Mouse (Mus musculus) kidney, postnatal 36 days (tissue): Measurements from ENCODE around the gene Ccdc88c.
"Not testable (repeated sequence)": the region's sequence is repeated elsewhere in the genome, so short reads cannot be mapped to it uniquely, and the experiment has no call there.

ENCODE experiments used
- DNase-seq, 2 experiments: peaks; one replicate each; pipeline ENCODE4 v3.0.0; 2021 to 2022; ENCODE audit warnings: mixed read lengths in 2 of 2

Ccdc88c gene

DNA sequence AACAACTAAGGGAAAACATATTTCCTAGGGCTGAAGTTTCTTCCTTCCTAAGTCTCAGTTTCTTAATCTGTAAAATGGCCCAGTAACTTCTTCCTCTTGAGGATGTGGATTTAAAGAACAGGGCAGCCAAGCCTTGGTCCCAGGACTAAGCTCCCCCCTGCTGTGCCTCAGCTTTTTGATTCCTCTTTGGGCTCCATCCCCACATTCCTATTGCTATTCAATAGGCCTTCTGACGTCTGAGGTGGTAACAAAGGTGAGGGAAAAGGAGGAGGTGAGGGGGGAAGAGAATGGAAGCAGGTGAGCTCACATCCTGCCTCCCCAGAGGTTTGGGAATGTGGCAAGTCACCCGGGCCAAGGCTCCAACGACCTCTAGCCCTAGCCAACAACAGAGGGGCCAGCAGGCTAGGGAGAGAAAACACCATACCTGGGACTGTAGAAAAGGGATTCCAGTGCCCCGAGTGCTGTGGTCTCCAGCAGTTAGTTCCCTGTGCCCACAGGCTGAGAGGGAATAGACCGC lies 12.4 kb downstream of the Ccdc88c start:
- DNase-seq = no peak

DNA sequence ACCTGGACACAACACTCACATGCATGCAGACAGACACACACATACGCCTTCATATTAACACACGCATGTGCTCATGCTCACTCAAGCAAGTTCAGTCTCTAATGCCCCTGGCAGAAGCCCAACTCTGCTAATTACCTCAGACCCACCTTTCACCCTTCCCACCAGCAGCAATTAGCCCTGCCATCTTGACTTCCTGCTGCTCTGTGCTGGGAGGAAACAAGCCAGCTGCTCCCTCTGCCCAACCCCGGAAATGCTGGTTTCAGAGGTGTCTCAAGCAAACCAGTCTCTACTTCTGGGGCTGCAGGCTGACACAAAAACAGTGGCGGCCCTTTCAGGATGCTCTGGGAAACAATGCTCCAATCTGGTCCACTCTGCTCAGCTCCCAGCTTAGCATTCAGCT lies 12.9 kb downstream of the Ccdc88c start:
- DNase-seq = peak; percentile 48 to 52

DNA sequence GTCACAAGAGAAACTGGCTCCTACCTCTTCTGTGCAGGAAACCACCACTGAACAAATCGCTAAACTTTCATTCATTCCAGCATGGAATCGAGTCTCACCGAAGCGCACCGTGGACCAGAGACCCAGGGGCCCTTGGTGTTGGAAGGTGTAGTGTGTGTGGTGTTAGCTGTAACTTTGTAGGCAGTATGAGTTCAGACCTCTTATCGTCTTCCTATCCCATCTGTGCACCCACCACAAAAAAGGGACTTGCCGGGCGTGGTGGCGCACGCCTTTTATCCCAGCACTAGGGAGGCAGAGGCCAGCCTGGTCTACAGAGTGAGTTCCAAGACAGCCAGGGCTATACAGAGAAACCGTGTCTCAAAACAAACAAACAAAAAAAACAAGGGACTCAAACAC lies 13.7 kb downstream of the Ccdc88c start:
- no peak for DNase-seq

DNA sequence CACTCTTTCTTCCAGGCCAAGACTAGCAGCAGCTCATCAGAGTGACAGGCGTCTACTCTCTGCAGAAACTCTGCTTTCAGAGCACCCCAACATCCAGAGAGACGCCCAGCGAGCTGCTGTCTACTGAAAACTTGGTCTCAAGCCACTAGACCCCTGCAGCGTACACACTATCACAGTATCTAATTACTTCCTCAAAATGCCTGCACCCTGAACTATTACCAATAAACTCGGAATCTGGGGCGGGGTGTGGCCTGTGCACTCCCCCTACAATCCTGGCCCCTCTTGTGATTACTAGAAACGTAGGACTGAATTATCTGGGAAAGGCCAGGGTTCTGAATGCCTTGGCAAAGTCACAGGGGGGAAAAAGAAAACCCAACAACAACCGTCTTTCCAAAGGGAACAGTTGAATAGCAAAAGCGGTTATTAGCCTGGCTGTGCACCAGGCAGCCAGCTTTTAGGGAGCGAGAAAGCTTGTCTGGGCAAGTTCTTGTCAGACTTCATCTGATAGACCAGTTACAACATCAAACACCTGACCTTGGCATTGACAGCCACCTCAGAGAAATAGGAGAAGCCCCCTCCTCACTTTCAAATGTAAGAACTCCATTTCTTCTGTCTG lies 14.2 kb downstream of the Ccdc88c start:
- no peak for DNase-seq

DNA sequence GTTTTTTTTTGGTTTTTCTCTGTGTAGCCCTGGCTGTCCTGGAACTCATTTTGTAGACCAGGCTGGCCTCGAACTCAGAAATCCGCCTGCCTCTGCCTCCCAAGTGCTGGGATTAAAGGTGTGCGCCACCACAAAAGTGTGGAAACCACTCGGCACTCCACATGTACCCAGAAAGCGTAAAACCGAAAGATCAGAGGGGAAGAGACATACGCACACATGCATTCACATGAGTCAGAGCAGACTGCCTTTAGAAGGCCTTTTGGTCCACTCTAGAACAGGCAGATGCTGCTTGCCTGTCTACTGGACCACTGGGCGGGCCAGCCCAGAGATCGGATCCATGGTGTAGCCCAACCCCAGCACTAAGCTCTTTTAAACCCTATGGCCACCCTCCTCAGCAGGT lies 15.2 kb downstream of the Ccdc88c start:
- not testable (repeated sequence) for DNase-seq

DNA sequence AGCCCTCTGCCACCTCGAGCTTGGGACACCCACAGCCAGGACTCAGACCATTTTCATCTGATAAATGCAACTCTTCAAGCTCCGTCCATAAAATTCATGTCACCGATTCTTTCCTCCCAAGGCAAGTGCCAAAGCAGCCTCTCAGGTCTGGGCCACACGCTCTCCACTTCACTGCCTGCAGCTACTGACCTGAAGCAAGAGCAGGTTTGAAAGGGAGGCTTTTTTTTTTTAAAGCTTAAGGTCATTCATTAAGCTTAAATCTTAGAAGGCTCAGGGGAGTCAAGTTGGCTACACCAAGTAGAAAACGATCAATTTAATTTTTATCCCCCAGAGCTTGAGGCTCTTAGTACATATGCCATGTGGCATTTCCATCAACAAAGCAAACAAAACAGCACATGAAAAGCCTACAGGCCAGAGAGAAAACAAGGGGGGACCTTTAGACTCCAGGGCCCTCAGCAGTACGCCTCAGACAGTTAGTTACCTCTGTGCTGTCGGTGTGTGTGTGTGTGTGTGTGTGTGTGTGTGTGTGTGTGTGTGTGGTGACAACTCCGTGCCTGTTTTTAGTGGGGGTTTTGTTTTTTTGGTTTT lies 15.7 kb downstream of the Ccdc88c start:
- DNase-seq = peak; percentile 55 to 57

DNA sequence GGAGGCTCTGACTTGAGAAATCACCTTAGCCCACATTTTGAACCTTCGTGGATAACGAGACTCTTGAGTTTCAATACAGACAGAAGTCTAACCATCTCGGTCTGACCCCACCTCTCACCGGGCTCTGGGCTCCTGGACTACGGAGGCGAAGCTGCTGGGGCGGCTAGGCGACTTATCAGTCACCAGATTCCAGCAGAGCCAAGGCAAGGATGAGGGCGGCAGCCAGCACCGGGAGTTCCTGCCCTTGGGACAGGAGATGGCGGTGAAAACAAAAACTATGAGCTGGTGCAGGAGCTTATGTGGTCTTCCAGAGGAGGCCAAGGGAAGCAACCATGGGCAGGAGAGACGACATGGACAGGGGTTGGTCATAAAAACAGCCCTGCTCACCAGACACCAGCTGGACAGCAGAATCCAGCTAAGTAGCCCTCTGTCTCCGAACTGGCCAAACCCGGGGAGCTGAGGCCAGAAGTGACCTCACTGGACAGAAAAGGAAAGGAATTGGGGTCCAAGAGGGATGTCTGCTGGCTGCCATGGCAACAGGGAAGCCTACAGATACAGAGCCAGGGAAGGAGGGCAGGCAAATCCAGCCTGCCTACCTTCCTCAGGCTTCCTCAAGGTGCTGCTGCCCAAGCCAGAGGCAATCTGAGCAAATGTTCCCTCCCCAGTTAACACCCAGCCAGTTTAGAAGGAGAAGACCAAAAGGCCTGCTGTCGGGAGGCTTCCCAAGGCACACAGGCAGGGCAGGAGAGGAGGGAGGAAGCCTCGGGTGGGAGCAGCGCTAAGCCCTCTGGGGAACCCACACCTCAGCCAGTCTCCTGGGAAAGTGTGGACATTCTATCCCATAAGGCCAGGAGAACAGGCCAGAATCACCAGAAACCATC lies 16.4 kb downstream of the Ccdc88c start:
- no peak for DNase-seq

DNA sequence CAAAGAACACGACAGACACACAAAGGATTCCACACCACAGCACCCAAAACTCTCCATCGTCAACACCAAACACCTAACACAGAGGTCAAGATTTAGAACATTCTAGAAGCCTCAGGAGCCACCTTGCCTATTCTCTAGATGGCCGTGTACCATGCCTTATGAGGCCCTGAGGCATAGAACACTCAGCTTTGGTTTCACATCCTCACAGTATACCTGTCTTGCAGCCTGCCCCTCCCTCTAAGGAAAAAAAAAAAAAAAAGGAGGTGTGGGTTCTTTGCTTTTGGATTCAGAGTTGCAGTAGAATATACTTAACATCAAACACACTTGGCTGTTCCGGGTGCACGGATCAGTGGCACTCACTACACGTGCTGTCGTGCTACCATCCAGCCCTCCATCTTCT lies 17.8 kb downstream of the Ccdc88c start:
- no peak for DNase-seq

DNA sequence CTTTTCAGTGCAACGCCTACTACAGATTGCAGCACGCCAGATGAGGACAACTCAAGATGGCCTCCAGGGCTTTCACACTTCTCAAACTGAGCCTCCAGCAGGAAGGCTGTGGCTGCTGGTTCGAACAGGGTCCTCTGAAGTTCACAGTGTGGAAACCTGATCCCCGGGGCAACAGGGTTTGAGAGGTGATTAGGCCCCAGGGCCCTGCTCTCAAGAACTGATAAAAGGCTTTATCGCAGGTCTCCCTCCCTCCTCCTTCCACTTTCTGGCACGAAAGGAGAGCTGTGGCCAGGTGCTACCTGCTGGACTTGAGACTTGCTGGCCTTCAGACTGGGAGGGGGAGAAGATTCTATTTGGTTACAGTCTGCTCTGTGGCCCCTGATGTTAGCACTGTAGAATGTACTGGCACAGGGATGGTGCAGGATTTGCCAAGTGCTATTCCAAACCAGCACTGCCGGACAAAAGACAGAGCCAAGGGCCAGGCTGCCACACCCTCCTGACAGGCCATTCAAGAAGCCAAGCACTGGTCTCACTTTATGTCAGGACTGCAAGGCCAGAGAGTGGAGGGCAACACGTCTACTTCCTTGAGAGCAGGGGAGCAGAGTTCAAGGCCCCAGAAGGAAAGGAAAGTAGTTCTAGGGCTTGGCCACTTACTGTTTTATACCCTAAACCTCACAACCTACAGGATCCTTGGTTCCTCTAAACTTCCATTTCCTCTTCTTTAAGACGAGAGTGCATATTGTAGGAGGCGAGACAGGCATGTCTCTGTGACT lies 18.5 kb downstream of the Ccdc88c start:
- DNase-seq = peak; percentile 58 to 68

DNA sequence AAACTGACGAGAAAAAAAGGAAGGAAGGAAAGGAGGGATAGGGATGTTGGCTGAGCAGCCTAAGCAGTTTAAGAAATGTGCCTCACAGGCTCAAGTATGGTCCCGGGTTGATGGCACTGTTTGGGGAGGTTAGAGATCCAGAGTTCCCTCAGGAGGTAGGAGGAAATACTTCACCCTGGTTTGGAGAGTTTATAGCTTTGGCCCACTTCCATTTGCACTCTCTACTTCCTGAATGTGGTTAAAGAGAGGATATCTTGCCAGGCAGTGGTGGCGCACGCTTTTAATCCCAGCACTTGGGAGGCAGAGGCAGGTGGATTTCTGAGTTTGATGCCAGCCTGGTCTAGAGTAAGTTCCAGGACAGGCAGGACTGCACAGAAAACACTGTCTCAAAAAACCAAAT lies 19.6 kb downstream of the Ccdc88c start:
- DNase-seq = no peak

DNA sequence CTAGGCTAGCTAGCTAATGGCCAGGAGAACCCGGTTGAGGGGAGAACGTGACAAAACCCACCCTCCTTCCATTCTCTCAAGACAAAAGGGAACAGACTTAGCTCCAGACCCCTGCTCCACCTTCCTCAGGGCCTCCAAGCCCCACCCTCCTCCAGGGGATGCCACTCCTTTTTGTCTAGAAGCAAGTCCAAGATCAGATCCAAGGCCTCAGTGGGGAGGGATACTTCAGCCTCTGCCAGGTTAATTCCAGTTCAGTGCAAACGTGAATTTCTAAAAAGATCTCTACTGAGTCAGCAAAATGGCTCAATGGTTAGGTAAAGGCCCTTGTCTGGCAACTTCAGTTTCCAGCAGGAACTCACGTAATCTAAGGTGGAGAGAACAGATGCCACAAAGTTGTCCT lies 20.2 kb downstream of the Ccdc88c start:
- DNase-seq = no peak

DNA sequence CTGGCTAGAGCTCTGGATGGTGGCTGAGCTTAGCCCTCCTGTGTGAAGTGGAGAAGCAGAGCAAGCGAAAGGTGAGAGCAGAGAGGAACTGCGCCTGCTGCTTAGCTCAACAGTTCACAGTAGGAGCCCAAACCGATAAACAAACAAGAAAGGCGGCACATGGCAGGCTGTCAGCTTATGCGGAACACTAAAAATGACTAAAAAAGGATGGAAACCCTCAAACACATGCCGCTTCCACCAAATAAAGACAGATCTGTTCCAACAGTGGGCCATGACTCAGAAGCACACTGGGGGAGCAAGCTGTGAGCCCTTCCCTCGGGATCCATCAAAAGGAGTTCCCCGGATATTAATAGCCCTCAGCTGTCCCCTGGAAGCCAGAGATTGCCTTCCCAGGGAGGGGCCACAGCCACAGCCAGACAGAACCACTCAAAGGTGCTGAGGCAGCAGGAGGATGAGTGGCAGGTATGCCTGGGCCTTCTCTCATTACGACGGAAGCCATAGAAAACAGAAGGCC lies 20.8 kb downstream of the Ccdc88c start:
- DNase-seq = no peak

DNA sequence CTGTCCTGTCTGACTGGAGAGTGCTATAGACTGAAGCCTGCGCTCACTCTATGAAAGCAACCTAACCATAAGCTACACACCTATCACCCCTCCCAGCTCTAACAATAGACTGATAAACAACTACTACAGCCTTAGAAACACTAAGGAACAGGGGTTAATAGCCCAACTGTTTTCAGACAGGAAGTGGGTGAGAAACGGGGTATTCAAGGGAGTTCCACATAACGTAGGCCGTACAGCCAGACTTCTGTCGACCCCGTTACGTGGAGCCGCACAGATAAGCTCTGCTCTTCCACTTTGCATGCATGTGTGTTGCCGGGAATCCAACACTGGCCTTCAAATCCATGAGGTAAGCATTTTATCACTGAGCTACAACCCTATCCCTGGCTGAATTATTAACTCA lies 21.4 kb downstream of the Ccdc88c start:
- DNase-seq = no peak

DNA sequence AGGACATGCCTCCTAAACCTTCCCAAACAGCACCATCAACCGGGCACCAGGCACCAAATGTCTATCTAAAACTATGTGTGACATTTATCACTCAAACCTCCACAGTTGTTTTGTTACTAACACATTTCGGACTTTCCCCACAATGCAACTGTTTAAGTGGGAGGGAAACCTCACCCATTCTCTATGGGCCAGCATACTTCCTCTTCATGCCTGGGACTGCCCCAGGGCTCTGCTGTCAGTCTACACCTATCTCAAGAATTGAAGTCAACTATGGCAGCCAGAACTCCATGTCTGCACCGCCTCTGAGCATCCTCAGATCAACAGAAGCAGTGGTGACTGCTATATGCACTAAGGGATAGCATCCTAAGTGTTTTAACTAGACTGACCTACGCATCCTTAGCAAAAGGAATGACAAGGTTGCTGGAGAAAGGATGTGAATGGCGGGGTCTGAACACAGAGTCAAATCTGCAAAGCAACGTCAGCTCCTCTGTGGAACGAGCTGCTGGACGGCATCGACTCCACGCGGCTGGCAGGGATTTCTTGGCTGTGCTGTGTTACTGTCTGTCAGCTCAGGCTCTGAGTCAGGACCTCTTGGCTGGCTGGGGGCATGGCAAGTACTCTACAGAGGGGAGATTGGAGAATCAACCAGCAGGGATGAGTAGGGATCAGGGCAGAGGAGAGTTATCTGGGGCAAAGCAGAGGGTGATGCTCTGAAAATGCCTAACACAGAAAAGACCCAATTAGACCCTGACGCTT lies 23.0 kb downstream of the Ccdc88c start:
- no peak for DNase-seq

DNA sequence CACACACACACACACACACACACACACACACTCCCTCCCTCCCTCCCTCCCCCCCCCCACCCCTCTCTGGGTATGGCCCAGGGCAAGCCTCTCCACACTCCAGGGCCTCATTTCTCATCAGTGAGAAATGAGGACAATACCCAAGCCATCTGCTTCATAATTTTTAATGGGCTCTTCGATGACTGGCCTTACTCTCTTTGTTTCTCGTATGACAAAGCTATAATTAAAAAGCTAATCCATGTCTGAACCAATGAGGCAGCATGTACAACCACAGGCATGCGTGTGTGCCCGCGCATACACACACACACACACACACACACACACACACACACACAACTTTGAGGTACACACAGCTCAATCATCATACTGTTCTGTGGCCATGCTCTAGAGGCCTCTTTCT lies 23.9 kb downstream of the Ccdc88c start:
- no peak for DNase-seq

DNA sequence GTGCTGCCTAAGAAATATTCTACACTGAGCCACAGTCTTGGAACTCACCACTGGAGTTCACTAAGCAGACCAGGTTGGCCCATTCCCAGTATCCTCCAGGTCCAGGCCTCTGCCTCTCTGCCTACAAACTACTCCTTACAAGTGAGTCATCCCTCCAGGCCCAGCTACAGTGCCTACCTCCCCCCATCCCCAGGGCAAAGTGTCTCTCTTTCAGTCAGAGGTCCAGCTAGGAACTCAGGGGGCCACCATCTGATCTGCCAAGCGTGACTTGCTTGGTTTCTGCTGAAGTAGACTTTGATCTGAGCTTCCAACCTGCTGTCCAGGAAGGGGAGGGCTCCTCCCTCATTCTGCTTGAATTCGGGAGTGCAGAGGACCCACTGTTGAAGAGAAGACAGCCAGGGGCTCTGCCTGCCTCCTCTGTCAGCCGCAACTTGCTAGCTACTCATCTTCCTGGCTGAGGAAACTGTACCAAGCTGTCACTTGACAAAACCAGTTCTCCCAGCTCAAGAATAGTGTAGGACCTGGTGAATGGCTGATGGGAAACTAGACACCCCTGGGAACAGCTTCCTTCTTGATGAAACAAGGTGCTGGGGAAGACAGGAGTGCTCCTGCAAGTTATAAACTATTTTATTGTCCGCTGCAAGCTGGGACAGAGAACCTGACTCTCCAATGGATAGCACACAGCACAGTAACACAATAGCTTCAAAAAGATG lies 25.9 kb downstream of the Ccdc88c start:
- peak; percentile 80 to 92 for DNase-seq

DNA sequence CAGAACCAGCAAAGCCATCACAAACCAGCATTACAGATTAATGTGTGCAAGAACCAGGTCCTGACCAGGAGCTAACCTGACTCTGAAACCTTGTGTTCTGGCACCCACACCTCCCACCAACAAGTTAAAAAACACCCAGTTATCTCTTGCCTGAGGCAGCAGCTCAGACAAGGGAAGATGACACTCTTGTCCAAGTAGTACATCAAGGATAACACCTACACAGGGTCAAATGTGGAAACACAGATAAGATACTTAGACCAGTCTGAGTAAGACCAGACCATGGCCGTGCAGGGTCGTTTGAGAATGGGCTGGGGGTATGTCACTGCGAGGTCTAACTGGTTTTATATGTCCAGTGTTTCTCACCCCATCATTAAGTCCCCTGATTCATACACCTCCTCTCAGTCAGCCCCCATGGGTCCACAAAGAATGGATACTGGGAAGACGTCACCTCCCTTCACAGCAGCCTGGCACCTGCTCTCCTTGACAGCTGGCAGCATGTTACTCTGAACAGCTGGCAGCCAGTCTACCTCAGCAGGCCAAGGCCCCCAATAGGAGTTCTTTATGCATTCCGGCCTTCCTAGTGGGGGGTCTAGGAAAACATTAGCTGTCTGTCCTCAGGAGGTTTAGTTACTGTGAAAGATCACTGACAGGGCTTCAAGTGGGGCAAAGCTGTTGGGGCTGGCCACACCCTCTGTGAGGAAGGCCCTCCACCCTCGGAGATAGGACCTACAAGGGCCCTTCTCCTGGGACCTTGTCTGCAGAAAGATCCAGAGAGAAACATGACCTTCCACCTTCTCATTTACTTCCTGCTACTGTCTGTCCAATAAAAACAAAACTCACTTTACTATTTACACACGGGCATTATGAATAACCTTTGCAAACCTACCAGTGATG lies 29.5 kb downstream of the Ccdc88c start:
- no peak for DNase-seq

DNA sequence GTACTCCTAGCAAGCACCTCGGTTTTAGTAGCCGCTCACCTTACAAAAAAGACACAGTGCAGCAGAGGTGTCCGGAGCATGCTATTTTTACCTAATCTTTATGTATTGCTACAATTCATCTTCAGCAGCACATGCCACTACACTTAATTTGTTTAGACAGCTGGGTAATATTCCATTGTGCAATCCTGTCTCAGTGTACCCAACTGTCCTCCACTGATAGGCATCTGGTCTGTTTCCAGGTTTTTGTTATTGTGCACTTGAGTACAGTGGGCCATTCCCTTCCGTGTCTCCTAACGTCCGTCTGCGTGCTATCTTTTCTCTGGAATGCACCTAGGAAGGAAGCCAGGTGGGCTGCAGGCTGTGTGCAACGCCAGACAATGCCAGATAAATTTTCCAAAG lies 30.3 kb downstream of the Ccdc88c start:
- no peak for DNase-seq

DNA sequence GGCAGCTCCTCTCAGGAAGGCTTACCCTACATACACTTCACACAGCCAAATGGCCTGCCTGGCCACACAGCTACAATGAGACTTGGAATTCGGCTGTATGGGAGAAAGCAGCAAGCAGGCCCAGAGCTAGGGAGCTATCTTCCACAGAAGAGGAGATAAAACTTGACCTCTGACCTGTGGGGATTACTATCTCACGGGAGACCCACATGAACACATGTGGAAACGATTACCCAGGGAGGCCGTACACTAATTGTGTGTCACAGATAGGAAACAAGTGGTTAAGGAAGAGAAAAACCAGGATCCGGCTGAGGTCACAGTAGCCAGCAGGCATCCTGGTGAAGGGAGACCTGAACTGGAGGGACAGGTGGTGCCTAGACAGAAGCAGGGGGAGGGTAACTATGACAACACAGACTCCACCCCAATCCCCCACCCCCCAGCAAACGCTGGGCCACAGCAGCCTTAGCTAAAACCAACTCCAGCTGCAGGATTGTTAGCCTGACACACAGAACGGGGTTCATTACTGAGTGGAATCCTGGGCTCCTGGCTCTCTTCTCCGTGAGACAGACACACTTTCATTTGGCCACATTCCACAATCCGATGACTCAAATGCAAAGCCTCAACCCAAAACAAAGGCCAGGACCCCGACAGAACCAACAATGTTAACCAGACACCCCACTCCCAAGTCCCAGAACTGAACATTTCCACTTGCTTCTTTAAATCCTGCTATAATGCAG lies 30.9 kb downstream of the Ccdc88c start:
- DNase-seq = no peak
